Mouse (Mus musculus) bone marrow, adult 2 months (tissue): ENCODE results near the gene Megf8.

Experiments used
- CTCF ChIP-seq: fragments of 200-500 bp; IDR thresholded peaks from 2 replicates; pipeline ENCODE4 v1.5.1; 2011; ENCODE audit warnings: low read length, control low read depth; ENCODE audit not compliant: control insufficient read depth, insufficient read depth
- POLR2A ChIP-seq: fragments of 200-500 bp; IDR thresholded peaks from 2 replicates; pipeline ENCODE4 v1.6.1; 2011; ENCODE audit warnings: low read depth, mild to moderate bottlenecking, control low read depth, low read length, borderline replicate concordance; ENCODE audit not compliant: control insufficient read depth

GRCm38 (mm10) chr7:25301063-25301462 lies 15.9 kb upstream of the Megf8 start, which contains the start of gene Prr19:
- TF ChIP-seq CTCF, result no peak
- TF ChIP-seq POLR2A, result no peak
